Mouse (Mus musculus) CD4-positive, CD25-positive, alpha-beta regulatory T cell, adult 4 months (primary cell): Measurements from ENCODE around the gene Dop1b. TPM values are rescaled to one million over a fixed set of nuclear protein-coding genes. Genes with fewer than 3 reads are reported as not detected.

Experiments used
- ATAC-seq: one replicate; pipeline ENCODE4 v1.8.0; 2017
- polyA plus RNA-seq, 2 experiments: library from polyadenylated mRNA; unstranded; fragments of 100-300 nt; shearing (Covaris generic); gene quantifications; one replicate each; pipeline ENCODE4 v1.2.1; 2017

Dop1b gene
- polyA plus RNA-seq, 2 experiments from 2014 or later: 21.9 to 23.6 TPM

DNA sequence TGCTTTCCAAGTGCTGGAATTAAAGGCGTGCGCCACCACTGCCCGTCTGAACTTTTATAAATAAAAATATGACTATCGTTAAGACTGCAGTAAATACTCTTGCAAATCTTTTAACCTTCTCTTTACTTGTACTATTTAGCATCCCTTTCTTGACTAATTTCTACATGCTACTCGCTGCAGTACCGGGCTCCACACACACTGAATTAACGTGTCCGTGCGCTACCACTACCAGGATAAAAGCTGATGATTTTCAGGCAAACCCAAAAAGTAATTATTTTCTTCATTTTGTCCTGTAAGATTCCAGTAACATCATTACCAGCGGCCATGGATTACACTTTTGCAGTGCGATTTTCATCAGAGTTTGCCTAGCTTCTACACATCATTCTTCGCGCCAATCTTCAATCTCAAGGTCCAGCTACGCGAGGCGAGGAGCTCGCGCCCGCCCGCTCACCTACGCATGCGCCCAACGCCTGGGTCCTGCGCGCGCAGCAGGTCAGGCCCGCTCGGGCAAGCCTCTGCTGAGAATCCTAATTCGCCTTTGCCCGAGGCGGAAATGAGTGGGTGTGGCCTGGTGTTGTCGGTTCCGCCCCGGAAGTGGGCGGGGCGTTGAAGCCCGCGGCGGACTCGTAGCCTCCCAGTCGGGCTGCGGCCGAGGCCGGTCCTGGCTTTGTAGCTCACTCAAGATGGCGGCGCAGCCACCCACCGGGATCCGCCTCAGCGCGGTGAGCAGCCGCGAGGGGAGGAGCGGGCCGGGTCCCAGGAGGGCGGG is 120.1 kb downstream of the Dop1b start, which contains the start of gene Morc3:
Morc3 (plus strand) TSS at position 495 of the 769 bp plus-strand sequence.
- peak; percentile 95 for ATAC-seq

- peak; percentile 32 for ATAC-seq
Measured at GRCm38 (mm10) chr16:93832451-93833276, 121.0 kb downstream of the Dop1b start.

DNA sequence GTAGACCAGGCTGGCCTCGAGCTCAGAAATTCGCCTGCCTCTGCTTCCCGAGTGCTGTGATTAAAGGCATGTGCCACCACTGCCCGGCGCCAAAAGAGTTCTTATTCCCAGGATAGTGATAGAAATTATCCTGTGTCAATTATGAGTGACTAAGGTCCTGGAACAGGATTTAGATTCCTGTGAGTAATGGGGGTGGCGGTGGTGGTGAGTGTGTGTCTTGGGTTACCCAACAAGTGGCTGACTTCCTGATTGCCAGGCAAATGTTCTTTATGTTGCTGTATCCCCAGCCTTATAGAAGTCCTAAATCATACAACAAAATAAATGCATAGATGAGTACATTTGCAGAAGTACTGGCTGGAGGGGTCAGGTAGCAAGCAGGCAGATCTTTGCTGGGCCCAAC is 121.8 kb downstream of the Dop1b start:
- ATAC-seq: no peak

- no peak for ATAC-seq
Measured at GRCm38 (mm10) chr16:93834076-93834475, 122.4 kb downstream of the Dop1b start.

DNA sequence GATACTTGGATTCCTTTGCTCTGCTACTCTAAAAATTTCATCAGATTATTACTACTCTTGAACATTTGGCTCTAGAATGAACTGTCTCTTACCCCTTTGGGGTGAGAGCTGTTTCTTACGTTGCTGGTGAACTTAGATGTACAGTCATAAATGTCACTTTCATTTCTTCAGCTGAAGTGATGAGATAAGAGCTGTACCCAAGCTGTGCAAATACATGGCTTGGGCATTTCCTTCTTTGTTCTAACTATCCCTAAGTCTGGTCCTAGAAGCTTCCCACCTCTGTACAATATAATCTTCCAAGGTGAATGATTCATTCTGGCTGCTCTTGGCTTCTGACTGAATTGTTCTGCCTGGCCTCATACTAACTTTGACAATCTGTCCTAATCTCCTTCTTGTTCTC is 127.3 kb downstream of the Dop1b start:
- ATAC-seq: no peak

- ATAC-seq: no peak
Measured at GRCm38 (mm10) chr16:93850527-93850926, 138.8 kb downstream of the Dop1b start.

DNA sequence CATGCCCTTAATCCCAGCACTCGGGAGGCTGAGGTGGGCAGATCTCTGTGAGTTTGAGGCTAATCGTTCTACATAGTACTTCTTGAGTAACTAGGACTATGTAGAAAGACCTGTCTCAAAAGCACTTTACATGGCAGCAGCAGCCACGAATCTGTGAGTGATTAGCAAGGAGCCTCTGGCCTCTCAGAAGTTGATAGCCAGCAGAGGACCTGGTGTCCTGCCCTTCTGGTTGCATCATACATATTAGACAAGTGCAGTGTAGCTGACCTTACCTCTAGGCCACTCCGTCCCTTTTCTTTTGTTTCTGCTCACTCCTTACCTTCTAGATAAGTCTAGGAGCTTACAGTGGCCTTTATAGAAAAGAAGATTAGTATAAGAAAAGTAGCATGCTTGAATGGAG is 148.3 kb downstream of the Dop1b start:
- no peak for ATAC-seq

Other genes starting within 250 kb of the Dop1b start
- gene Setd4, start 107.8 kb upstream of the Dop1b start, polyA plus RNA-seq: 10 to 100 TPM; 34.6 to 43.5 TPM
- gene Cbr1, start 106.1 kb upstream of the Dop1b start, polyA plus RNA-seq: 10 to 100 TPM; 47.7 to 49.9 TPM
- not detected for gene Gm5678, start 83.8 kb upstream of the Dop1b start, polyA plus RNA-seq
- not detected for gene Cbr3, start 28.7 kb upstream of the Dop1b start, polyA plus RNA-seq
- gene Morc3, start 120.2 kb downstream of the Dop1b start, polyA plus RNA-seq: 100 to 1,000 TPM in 1 of 2 experiments, 10 to 100 TPM in 1; 90.1 to 129 TPM
- gene Chaf1b, start 172.0 kb downstream of the Dop1b start, polyA plus RNA-seq: 10 to 100 TPM; 15.2 to 25.6 TPM